Mouse (Mus musculus): ENCODE measurements around the gene Elavl2.

Elavl2 gene

DNA sequence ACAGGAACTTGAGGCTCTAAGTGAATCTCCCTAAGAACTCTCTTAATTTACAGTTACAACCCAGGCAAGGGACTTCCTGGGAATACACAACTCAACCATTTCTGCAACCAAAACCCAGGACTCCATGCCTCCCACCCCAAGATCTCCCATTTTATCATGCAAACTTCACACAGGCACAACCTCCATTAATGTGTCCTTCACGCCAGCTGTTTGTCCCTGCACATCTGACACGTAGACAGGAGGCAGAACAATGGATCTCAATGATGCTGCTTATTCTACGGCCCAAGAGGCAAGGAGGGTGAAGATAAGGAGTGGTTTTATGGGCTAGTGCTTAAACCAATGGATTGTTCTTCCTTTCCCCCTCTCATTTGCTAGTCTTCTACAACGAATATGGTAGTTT lies 176.8 kb downstream of the Elavl2 start:
- no peak for DNase-seq (ENCODE audit: extremely low read depth, insufficient read length, low spot score)

DNA sequence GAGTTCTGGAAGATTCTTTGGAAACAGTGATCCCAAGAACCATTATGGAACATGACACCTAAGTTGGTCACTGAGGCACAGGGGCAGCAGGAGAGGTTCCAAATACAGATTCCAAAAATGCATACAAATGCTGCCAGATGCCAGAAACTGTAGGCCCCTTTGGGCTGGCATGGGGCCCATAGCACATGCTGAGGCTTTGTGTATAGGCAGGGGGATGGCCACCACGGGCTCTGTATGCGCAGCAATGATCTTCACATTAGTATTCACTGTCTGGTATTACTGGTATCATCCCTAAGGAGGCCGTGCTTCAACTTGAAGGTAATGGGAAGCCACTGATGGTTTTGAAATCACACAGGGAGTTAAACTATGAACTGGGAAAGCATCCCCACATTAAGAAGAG lies 181.3 kb downstream of the Elavl2 start:
- no peak for DNase-seq (ENCODE audit: extremely low read depth, insufficient read length, low spot score)

DNA sequence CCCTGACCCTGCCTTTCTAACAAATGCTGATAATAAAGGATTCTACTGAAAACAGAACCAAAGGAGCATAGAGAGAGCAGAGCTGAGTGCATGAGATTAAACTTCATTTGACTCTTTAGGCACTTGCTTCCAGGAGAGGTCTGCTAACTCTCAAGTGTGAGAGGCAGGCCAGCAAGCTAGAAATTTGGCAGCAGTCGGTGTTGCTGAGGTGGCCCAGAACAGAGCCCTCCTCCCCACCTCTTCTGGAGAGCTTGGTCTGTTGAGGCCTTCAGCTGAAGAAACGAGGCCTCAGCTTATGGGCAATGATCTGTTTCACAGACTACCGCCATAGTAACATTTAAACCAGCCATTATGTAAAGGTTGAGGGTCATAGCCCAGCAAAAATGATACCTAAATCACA lies 186.7 kb downstream of the Elavl2 start:
- no peak for DNase-seq (ENCODE audit: extremely low read depth, insufficient read length, low spot score)

DNA sequence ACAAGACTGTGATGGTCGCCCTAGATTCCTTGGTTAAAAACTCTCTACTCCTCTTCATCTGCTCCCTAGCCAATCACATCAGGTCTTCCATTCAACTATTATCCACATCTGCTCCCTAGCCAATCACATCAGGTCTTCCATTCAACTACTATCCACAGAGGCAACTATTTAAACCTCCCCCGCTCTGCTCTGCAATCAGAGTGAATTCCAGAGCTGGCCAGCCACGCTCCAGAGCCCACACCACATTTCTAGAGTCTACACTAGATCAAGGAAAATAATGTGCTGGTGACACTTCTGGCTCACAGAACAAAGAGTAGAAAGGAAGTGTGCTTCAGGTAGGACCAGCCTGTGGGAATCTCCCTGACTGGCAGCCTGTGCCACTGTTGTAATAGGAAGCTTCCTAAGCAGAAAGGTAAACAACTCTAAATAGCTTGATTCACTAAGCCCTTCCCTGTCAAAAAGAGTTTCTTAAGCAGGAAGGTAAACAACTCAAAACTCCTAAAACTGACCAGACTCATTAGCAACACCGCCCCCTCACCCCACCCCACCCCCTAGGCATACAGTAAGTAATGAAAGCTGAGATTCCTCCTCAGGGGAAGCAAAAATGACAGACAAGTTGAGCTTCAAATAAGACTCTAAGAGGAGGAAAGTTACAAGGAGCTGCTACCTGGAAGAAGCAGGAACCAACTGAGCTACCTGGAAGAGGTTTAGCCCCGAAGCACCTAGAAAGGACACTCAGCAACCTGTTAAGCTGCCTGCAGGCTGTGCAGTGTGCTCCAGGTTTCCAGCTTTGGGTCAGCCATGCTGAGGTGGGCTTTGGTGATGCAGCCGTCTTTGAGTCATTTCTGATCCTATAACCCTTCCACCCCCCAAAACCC lies 191.9 kb downstream of the Elavl2 start:
- DNase-seq (ENCODE audit: extremely low read depth, insufficient read length, low spot score): no peak

Data from 3134 (cell line).